Mouse (Mus musculus) hematopoietic stem cell, adult 5-6 weeks (primary cell): ENCODE measurements at regions not wholly inside any gene's neighbourhood (a gene's known extent, or its start where the extent isn't known, plus 50 kb on each side); places are given as distances from the start of the nearest gene placed in this dataset.
"Not testable (repeated sequence)": the region's sequence is repeated elsewhere in the genome, so short reads cannot be mapped to it uniquely, and the experiment has no call there.

Source experiments
- ATAC-seq, 2 experiments: fragments of 125-278 bp in 1 of 2; replicated peaks in 1 of 2; 2 replicates each; pipeline ENCODE4 v1.8.0; 2016 to 2017; ENCODE audit warnings: inconsistent platforms in 2 of 2, mild to moderate bottlenecking in 2 of 2, moderate number of reproducible peaks in 2 of 2, low read depth in 1 of 2, moderate TSS enrichment in 1 of 2; ENCODE audit not compliant: low FRiP score in 2 of 2, poor library complexity in 2 of 2, severe bottlenecking in 2 of 2, insufficient read depth in 1 of 2, low TSS enrichment in 1 of 2

GRCm38 (mm10) chr17:3055376-3055775, 59.4 kb upstream of the Scaf8 start:
- ATAC-seq: not testable (repeated sequence)

DNA sequence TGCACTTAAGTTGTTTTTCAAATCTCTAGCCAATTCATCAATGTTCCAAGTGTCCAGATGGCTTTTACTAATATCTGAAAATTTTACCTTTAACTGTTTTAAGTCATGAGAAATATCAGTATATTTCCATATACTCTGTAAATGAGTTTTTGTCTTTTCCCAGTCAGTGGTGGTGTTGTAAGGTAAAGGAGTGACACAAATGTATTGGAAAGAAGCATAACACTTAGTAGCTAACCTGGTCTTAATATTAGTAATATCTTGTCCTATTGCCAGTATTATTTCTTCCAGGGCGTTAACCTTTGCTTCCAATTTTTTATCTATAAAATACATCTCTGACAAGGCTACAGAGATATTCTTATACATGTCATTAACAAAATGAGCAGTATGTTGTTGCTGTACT, 51.4 kb upstream of the Scaf8 start:
- ATAC-seq: not testable (repeated sequence)
